Mouse (Mus musculus): Measurements from ENCODE around the gene Gstk1.

The Gstk1 gene

GRCm38 (mm10) chr6:42265391-42266330, 19.9 kb downstream of the Gstk1 start:
- no peak for DNase-seq (ENCODE audit: low spot score in 2 of 2)

DNA sequence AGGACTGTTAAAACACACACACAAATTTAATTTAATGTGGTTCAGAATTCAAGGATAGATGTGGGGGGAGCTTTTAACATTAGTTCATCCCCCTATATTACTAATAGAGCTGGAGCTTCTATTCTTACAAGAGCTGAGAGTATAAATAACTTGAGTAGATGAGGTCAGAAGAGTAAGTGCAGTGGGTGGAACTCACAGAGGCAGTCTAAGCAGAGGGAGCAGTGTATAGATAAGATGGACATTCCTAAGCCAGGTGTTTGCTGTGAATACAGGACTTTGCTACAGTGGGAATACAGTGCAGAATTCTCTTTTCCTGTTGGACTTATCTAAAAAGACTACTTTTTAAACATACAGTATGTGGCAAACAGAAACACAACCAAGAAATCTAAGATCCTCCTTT, 25.1 kb downstream of the Gstk1 start:
- DNase-seq (ENCODE audit: low spot score in 2 of 2) = no peak

GRCm38 (mm10) chr6:42276151-42276550, 30.4 kb downstream of the Gstk1 start:
- DNase-seq (ENCODE audit: low spot score in 2 of 2) = no peak

DNA sequence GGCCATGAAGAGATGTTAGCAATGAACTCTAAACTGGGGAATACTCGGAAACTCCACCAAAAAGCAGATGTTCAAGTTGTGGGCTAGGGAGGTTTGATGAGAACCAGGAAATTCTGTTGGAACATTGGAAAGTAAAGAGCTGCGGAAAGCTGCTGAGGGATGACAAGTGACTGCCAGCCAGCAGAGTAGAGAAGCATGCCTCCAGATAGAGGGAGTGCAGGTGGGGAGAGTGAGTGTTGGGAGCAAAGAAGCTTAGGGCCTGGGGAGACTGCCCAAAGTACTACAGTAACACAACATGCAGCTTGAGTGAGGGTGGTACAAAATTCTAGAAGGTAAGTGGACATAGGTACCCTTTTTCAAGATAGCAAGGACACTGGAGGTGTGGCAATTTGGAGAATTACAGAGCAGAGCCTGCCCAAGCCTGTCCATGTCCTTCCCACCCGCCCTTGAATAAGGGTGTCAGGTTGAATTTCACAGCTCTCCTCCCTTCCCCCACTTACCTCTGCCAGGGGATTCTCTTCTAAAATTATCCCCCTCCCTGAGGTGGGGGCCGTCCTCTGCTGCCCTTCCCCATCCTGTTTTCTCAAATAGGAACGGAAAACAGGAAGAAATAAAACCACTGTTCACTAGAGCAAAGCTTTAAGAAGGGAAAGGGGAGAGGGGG, 37.3 kb downstream of the Gstk1 start:
- no peak for DNase-seq (ENCODE audit: low spot score in 2 of 2)

GRCm38 (mm10) chr6:42286448-42286847, 40.7 kb downstream of the Gstk1 start, which contains the start of gene Clcn1:
Gene Clcn1, plus strand, starts transcription at chr6:42286685.
- DNase-seq (ENCODE audit: low spot score in 2 of 2) = no peak

DNA sequence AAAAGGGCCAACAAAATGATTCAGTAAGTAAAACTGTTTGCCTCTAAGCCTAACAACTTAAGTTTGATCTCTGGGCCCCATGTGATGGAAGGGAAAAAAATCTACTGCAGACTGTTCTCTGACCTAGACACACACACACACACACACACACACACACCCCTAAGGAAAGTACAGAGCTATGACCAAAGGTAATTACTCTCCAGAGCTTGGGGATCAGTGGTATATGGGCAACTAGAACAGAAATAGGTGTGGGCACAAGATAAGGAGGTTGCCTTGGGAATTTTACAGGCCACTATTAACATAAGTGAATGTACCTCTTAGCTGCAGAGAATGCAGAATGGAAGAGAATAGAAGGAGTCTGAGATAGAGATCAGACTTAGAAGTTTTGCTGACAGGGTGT, 41.8 kb downstream of the Gstk1 start:
- DNase-seq (ENCODE audit: low spot score in 2 of 2) = no peak

DNA sequence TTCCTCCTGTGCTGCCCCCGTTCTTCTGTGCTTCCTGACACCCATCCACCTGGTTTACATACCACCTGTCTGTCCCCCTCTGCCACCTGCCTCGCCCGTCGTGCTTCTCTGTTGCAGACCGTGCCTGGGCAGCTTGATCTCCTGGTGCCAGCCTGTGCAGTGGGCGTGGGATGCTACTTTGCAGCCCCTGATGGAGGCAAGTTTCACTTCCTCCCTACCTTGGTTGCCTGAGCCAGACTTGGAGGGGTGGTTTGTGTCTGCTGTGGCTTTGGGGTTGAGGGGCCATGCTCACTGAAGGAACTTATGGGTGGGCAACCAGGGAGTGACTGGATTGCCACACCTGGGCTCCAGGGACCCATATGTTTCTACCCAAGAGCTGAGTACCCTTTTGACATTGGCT, 47.6 kb downstream of the Gstk1 start:
- no peak for DNase-seq (ENCODE audit: low spot score in 2 of 2)

DNA sequence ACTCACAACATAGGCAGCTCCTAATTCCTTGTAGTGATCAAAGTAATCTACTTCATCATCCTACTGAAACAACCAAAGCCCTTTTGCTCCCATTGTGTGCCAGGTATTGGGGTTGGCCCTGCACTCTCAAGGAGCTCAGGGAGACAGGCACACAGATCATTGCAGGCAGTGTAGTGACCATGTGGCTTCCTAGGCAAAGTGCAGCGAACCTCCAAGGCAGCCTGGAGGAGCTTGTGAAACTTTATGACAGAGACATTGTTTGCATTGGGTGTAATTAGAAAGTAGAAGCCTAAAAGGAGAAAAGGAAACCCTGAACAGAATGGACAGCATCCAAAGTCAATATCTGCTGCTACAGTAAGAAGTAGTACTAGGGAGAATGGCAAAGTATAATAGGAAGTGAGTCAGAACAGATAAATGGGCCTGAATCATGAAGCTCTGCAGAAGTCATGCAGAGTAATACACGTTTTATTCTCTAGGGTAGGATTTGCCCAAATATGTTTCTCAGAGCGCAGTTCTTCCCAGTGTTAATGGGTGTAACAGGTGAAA, 49.9 kb downstream of the Gstk1 start:
- DNase-seq (ENCODE audit: low spot score in 2 of 2) = no peak

DNA sequence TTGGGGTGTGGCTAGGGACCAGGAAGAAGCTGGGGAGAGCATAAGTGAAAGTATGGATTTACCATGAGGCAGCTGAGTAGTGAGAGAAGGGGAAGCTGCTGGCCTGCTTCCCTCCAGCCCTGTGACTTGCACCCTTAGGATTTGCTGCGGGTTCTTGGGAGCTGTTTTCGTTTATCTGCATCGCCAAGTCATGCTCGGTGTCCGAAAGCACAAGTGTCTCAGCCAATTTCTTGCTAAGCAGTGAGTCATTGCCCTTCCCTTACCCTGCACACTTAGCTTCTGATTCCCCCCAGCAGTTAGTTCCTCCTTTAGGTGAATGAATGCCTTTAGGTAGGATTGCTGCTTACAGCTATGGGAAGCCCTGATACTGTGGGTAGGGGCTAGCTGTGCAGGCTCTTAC, 53.6 kb downstream of the Gstk1 start:
- no peak for DNase-seq (ENCODE audit: low spot score in 2 of 2)

All from right cerebral cortex, postnatal 10 days (tissue).